Comparison of ENCODE assay signal across 20 mouse cellular contexts in the genomic region with DNA sequence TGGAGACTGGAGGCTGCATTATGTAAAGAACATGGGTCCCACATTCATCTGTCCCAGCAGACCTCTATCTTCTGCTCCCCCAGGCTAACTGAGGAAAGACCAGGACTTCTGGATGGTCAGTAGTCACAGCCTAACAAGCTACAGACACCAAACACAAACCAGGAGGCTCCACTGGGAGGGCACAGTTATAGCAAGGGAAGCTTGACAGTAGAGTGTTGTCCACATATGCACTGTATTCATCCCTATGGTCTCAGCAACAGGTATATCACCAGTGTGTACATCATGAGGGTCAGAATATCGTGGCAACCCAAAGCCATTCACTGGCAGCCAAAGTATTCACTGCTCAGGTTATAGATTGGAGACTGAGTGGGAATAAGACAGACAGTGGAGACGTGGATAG. TPM values are rescaled to one million over a fixed set of nuclear protein-coding genes. Genes with fewer than 3 reads are reported as not detected.
A peak's percentile ranks its signal among the peaks of the same experiment; 100 is the strongest.
DNase-seq lines count a peak whose midpoint lies in the region; ATAC-seq lines count a peak whose summit lies in the region.
"Had no signal": no experiment of that assay in that cellular context is flagged by ENCODE, and none has a peak within 500 bp of the region (broad histone marks: within the 10 kb centered on the region; RNA-seq: fewer than 3 reads in every experiment).

No protein-coding gene starts in this region.

- H3K27me3 ChIP-seq in forebrain, embryonic 10.5 days (ENCODE audit: poor library complexity, severe bottlenecking) = no peaks in the 10 kb centered on the region
- no peaks in the 10 kb centered on the region for H3K27me3 ChIP-seq in forebrain, embryonic 14.5 days (replicated peaks; ENCODE audit: control insufficient read depth, insufficient read depth, low read length)
- no peaks in the 10 kb centered on the region for H3K27me3 ChIP-seq in limb, embryonic 12.5 days
- H3K27me3 ChIP-seq in limb, embryonic 10.5 days (ENCODE audit: low read depth, poor library complexity, severe bottlenecking) = no peaks in the 10 kb centered on the region
- no peaks in the 10 kb centered on the region for H3K27me3 ChIP-seq in neural tube, embryonic 12.5 days (replicated peaks)
- no peaks in the 10 kb centered on the region for H3K27me3 ChIP-seq in neural tube, embryonic 15.5 days (replicated peaks)
- no peaks in the 10 kb centered on the region for H3K27me3 ChIP-seq in midbrain, embryonic 14.5 days (ENCODE audit: control insufficient read depth, insufficient read depth, low read length)
- no peaks in the 10 kb centered on the region for H3K27me3 ChIP-seq in forebrain, embryonic 11.5 days (ENCODE audit: control insufficient read depth, insufficient read depth, low read length)
- H3K27me3 ChIP-seq: forebrain, embryonic 15.5 days; heart, embryonic 12.5 days had no signal

- H3K4me1 ChIP-seq in forebrain, embryonic 10.5 days = peaks cover 89% of the 10 kb centered on the region
- peaks cover 53% of the 10 kb centered on the region for H3K4me1 ChIP-seq in forebrain, embryonic 14.5 days (ENCODE audit: control insufficient read depth, insufficient read depth, low read length)
- peaks cover 90% of the 10 kb centered on the region for H3K4me1 ChIP-seq in limb, embryonic 12.5 days (replicated peaks)
- H3K4me1 ChIP-seq in limb, embryonic 10.5 days = peaks cover 84% of the 10 kb centered on the region
- peaks cover 88% of the 10 kb centered on the region for H3K4me1 ChIP-seq in neural tube, embryonic 12.5 days
- peaks cover 60% of the 10 kb centered on the region for H3K4me1 ChIP-seq in neural tube, embryonic 15.5 days
- H3K4me1 ChIP-seq in midbrain, embryonic 14.5 days (ENCODE audit: control insufficient read depth, insufficient read depth, low read length) = peaks cover 78% of the 10 kb centered on the region
- peaks cover 28% of the 10 kb centered on the region for H3K4me1 ChIP-seq in forebrain, embryonic 11.5 days (replicated peaks; ENCODE audit: control insufficient read depth, insufficient read depth, low read length)

- no peak overlapping the region for H3K4me2 ChIP-seq in forebrain, embryonic 14.5 days (ENCODE audit: low read length)
- H3K4me2 ChIP-seq in limb, embryonic 12.5 days = no peak overlapping the region
- H3K4me2 ChIP-seq in neural tube, embryonic 12.5 days (replicated peaks) = peak overlapping the region; percentile 32; the same call in 1 of the 2 replicates
- no peak overlapping the region for H3K4me2 ChIP-seq in neural tube, embryonic 15.5 days
- H3K4me2 ChIP-seq in midbrain, embryonic 14.5 days (ENCODE audit: low read length) = peak overlapping the region; percentile 1; the same call in 1 of the 2 replicates
- no peak overlapping the region for H3K4me2 ChIP-seq in forebrain, embryonic 11.5 days (ENCODE audit: low read depth, low read length, severe bottlenecking)
- H3K4me2 ChIP-seq: forebrain, embryonic 15.5 days; heart, embryonic 12.5 days had no signal

- peaks cover 48% of the 10 kb centered on the region for H3K36me3 ChIP-seq in forebrain, embryonic 10.5 days (replicated peaks)
- H3K36me3 ChIP-seq in forebrain, embryonic 14.5 days (ENCODE audit: control insufficient read depth, insufficient read depth, low read length) = 0 out of 2 replicates have a peak, but pooled peaks cover 4% of the 10 kb centered on the region
- H3K36me3 ChIP-seq in limb, embryonic 12.5 days = peaks cover 51% of the 10 kb centered on the region
- peaks cover 41% of the 10 kb centered on the region for H3K36me3 ChIP-seq in limb, embryonic 10.5 days
- no peaks in the 10 kb centered on the region; the same call in 1 of the 2 replicates for H3K36me3 ChIP-seq in neural tube, embryonic 12.5 days
- no peaks in the 10 kb centered on the region for H3K36me3 ChIP-seq in neural tube, embryonic 15.5 days
- H3K36me3 ChIP-seq in midbrain, embryonic 14.5 days (ENCODE audit: control insufficient read depth, insufficient read depth, low read length) = no peaks in the 10 kb centered on the region
- no peaks in the 10 kb centered on the region; the same call in 1 of the 2 replicates for H3K36me3 ChIP-seq in forebrain, embryonic 11.5 days (ENCODE audit: control insufficient read depth, insufficient read depth, low read length)
- H3K36me3 ChIP-seq: forebrain, embryonic 15.5 days; heart, embryonic 12.5 days had no signal

- H3K27ac ChIP-seq in forebrain, embryonic 10.5 days = peak overlapping the region; percentile 60; the same call in 1 of the 2 replicates
- H3K27ac ChIP-seq in forebrain, embryonic 14.5 days (ENCODE audit: low read depth, low read length) = no peak overlapping the region
- 0 out of 2 replicates have a peak overlapping the region, but pooled peaks have one; percentile 7 for H3K27ac ChIP-seq in limb, embryonic 12.5 days
- no peak overlapping the region; the same call in 1 of the 2 replicates for H3K27ac ChIP-seq in limb, embryonic 10.5 days
- no peak overlapping the region for H3K27ac ChIP-seq in neural tube, embryonic 12.5 days
- no peak overlapping the region; the same call in 1 of the 2 replicates for H3K27ac ChIP-seq in neural tube, embryonic 15.5 days (replicated peaks)
- no peak overlapping the region; the same call in 1 of the 2 replicates for H3K27ac ChIP-seq in midbrain, embryonic 14.5 days (replicated peaks; ENCODE audit: low read depth, low read length)
- no peak overlapping the region for H3K27ac ChIP-seq in forebrain, embryonic 11.5 days (ENCODE audit: low read depth, low read length)
- H3K27ac ChIP-seq: forebrain, embryonic 15.5 days had no signal

- no peak overlapping the region for H3K4me3 ChIP-seq in forebrain, embryonic 10.5 days
- no peak overlapping the region for H3K4me3 ChIP-seq in forebrain, embryonic 14.5 days (ENCODE audit: low read depth, low read length)
- no peak overlapping the region for H3K4me3 ChIP-seq in limb, embryonic 12.5 days (replicated peaks)
- no peak overlapping the region for H3K4me3 ChIP-seq in limb, embryonic 10.5 days
- no peak overlapping the region for H3K4me3 ChIP-seq in neural tube, embryonic 12.5 days
- H3K4me3 ChIP-seq in neural tube, embryonic 15.5 days (replicated peaks) = no peak overlapping the region
- no peak overlapping the region for H3K4me3 ChIP-seq in midbrain, embryonic 14.5 days (replicated peaks; ENCODE audit: low read depth, low read length)
- H3K4me3 ChIP-seq in forebrain, embryonic 11.5 days (ENCODE audit: low read depth, low read length) = no peak overlapping the region
- H3K4me3 ChIP-seq: erythroblast, embryonic 14.5 days; forebrain, embryonic 15.5 days; heart, embryonic 12.5 days had no signal

- DNase-seq in forebrain, embryonic 10.5 days (ENCODE audit: extremely low spot score, low spot score) = no peak
- no peak for DNase-seq in forebrain, embryonic 14.5 days (ENCODE audit: low spot score)
- DNase-seq in limb, embryonic 10.5 days (ENCODE audit: low spot score) = no peak
- no peak for DNase-seq in midbrain, embryonic 14.5 days
- DNase-seq in forebrain, embryonic 11.5 days (ENCODE audit: low spot score) = no peak
- DNase-seq: adrenal gland, postnatal 10 days; cerebellum, adult 8-10 months; heart, postnatal 10 days; kidney, postnatal 36 days; layer of hippocampus, postnatal 36 days; right cerebral cortex, adult 18-20 months; right cerebral cortex, postnatal 4 days; thymus, postnatal 36 days had no signal

- WGBS in forebrain, embryonic 10.5 days = 78% methylated on average over 2 of the region's 2 CpGs
- WGBS in forebrain, embryonic 14.5 days = 72% methylated on average over 2 of the region's 2 CpGs
- WGBS in limb, embryonic 12.5 days = 89% methylated on average over 2 of the region's 2 CpGs
- 95% methylated on average over 2 of the region's 2 CpGs for WGBS in limb, embryonic 10.5 days
- WGBS in neural tube, embryonic 12.5 days = 72% methylated on average over 2 of the region's 2 CpGs
- 64% methylated on average over 2 of the region's 2 CpGs for WGBS in neural tube, embryonic 15.5 days
- WGBS in midbrain, embryonic 14.5 days = 52% methylated on average over 2 of the region's 2 CpGs
- 75% methylated on average over 2 of the region's 2 CpGs for WGBS in forebrain, embryonic 11.5 days

- no peaks in the 10 kb centered on the region; the same call in 1 of the 2 replicates for H3K9me3 ChIP-seq in forebrain, embryonic 10.5 days
- no peaks in the 10 kb centered on the region for H3K9me3 ChIP-seq in forebrain, embryonic 14.5 days (replicated peaks; ENCODE audit: control insufficient read depth, low read length)
- H3K9me3 ChIP-seq in limb, embryonic 12.5 days = no peaks in the 10 kb centered on the region
- no peaks in the 10 kb centered on the region for H3K9me3 ChIP-seq in limb, embryonic 10.5 days (replicated peaks)
- no peaks in the 10 kb centered on the region for H3K9me3 ChIP-seq in neural tube, embryonic 12.5 days
- no peaks in the 10 kb centered on the region for H3K9me3 ChIP-seq in neural tube, embryonic 15.5 days (replicated peaks)
- H3K9me3 ChIP-seq in midbrain, embryonic 14.5 days (ENCODE audit: control insufficient read depth, low read length) = no peaks in the 10 kb centered on the region
- no peaks in the 10 kb centered on the region for H3K9me3 ChIP-seq in forebrain, embryonic 11.5 days (ENCODE audit: control insufficient read depth, low read length)
- H3K9me3 ChIP-seq: forebrain, embryonic 15.5 days; heart, embryonic 12.5 days had no signal

- no peak overlapping the region for H3K9ac ChIP-seq in forebrain, embryonic 14.5 days (ENCODE audit: low read length)
- no peak overlapping the region for H3K9ac ChIP-seq in limb, embryonic 12.5 days (replicated peaks)
- no peak overlapping the region for H3K9ac ChIP-seq in neural tube, embryonic 12.5 days
- no peak overlapping the region for H3K9ac ChIP-seq in neural tube, embryonic 15.5 days (replicated peaks)
- H3K9ac ChIP-seq in midbrain, embryonic 14.5 days (replicated peaks; ENCODE audit: low read length) = no peak overlapping the region
- H3K9ac ChIP-seq in forebrain, embryonic 11.5 days (ENCODE audit: low read length) = no peak overlapping the region
- H3K9ac ChIP-seq: forebrain, embryonic 15.5 days; heart, embryonic 12.5 days had no signal

- ATAC-seq in forebrain, embryonic 14.5 days = no peak
- ATAC-seq in limb, embryonic 12.5 days (ENCODE audit: insufficient number of reproducible peaks, insufficient read depth, low FRiP score, low TSS enrichment, low read depth) = no peak
- ATAC-seq in neural tube, embryonic 12.5 days (ENCODE audit: low FRiP score, low read depth) = no peak
- no peak for ATAC-seq in neural tube, embryonic 15.5 days (ENCODE audit: low FRiP score)
- no peak for ATAC-seq in midbrain, embryonic 14.5 days (ENCODE audit: low FRiP score, low TSS enrichment)
- no peak for ATAC-seq in forebrain, embryonic 11.5 days (replicated peaks; ENCODE audit: low FRiP score)
- ATAC-seq: forebrain, embryonic 15.5 days; intestine, postnatal 0 days had no signal

RNA-seq across cellular contexts. Expression of a gene that starts 12.8 kb away (rescaled TPM):
- 25.9 TPM in 2 replicates for polyA plus RNA-seq in forebrain, embryonic 10.5 days (2016; fragmentation: Nextera tagmentation; extraction: Ambion mirVana)
- 11.5 and 13.3 TPM in 2 replicates for polyA plus RNA-seq in forebrain, embryonic 14.5 days (2014; fragmentation: Nextera tagmentation; extraction: Ambion mirVana)
- polyA plus RNA-seq in limb, embryonic 12.5 days (2016; fragmentation: Nextera tagmentation; extraction: Ambion mirVana) = 43.1 and 50.8 TPM in 2 replicates
- 20.0 and 38.3 TPM in 2 replicates for polyA plus RNA-seq in limb, embryonic 10.5 days (2016; fragmentation: Nextera tagmentation; extraction: Ambion mirVana)
- 32.1 and 34.3 TPM in 2 replicates for polyA plus RNA-seq in neural tube, embryonic 12.5 days (2016; fragmentation: Nextera tagmentation; extraction: Ambion mirVana)
- polyA plus RNA-seq in neural tube, embryonic 15.5 days (2015; fragmentation: Nextera tagmentation; extraction: Ambion mirVana) = 6.9 and 8.1 TPM in 2 replicates
- polyA plus RNA-seq in midbrain, embryonic 14.5 days (2014; fragmentation: Nextera tagmentation; extraction: Ambion mirVana) = 14.1 and 22.6 TPM in 2 replicates
- polyA plus RNA-seq in forebrain, embryonic 11.5 days (2014; fragmentation: Nextera tagmentation; extraction: Ambion mirVana) = 35.6 and 35.9 TPM in 2 replicates
- polyA plus RNA-seq: erythroblast, embryonic 14.5 days had no signal

Comparison
In these comparisons a context has a peak if more than half of its experiments do, and no peak if none do; other contexts are left out.
1. H3K27ac ChIP-seq: peak in forebrain, embryonic 10.5 days (single experiment) and limb, embryonic 12.5 days (single experiment); none in forebrain, embryonic 14.5 days (single experiment), limb, embryonic 10.5 days (single experiment), neural tube, embryonic 12.5 days (single experiment), neural tube, embryonic 15.5 days (single experiment), midbrain, embryonic 14.5 days (single experiment) and forebrain, embryonic 11.5 days (single experiment).
2. H3K4me2 ChIP-seq: peak in neural tube, embryonic 12.5 days (single experiment) and midbrain, embryonic 14.5 days (single experiment); none in forebrain, embryonic 14.5 days (single experiment), limb, embryonic 12.5 days (single experiment), neural tube, embryonic 15.5 days (single experiment) and forebrain, embryonic 11.5 days (single experiment).